Mouse (Mus musculus): ENCODE data around the gene Sgca.

DNA sequence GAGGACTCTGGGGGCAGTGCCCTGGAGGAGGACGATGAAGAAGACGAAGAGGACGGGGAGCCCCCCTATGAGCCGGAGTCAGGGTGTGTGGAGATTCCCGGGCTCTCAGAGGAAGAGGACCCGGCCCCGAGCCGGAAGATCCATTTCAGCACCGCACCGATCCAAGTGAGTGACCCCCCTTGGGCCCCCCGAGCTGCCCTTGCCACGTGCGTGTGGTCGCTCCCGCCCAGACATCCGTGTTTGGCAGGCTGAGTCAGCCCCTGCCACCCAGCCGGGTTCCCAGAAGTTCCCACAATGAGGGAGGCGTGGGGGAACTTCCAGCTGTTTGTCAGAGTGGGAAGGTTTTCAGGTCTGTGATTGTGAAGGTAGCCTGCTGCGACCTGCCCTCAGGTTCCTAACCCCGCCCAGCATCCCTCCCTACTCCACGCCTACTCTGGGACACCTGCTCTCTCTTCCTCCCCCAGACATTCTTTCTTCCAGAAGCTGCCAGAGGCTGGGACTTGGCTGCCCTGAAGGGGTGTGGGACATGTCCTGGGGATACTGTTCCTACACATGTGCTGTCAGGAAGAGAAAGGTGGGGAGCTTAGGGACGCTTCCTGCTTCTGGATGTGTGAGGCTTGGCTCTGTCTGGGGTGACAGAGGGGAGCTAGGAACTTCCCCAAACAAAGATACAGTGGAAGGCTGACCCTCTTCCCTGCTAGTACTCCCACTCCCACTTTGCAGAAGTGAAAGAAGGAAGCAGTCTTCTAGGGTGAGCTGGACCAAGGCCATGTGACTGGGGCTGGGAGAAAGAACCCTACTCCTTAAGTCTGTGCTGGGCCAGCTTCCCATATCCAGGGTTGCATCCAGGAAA is 16.9 kb upstream of the Sgca start:
- TF ChIP-seq CTCF (IDR thresholded peaks at IDR 0.05) (no peak), POLR2A (IDR thresholded peaks at IDR 0.05; ENCODE audit: insufficient read depth, low read depth, low read length) (no peak)

All from heart, adult 2 months (tissue).